Mouse (Mus musculus) left cerebral cortex, adult 2 months (tissue): ENCODE measurements around the gene Atxn1. TPM values are rescaled to one million over a fixed set of nuclear protein-coding genes. Genes with fewer than 3 reads are reported as not detected.

Source experiments
- DNase-seq, 2 experiments: peaks; one replicate each; pipeline ENCODE4 v3.0.0; 2021 to 2022; ENCODE audit warnings: low spot score in 2 of 2, mixed read lengths in 1 of 2; ENCODE audit errors: extremely low spot score in 1 of 2
- H3K27ac ChIP-seq: fragments of 200-600 bp; 2 replicates; pipeline ENCODE4 v1.8.1; 2022
- H3K4me3 ChIP-seq: fragments of 200-600 bp; 2 replicates; pipeline ENCODE4 v1.8.1; 2022
- CTCF ChIP-seq: fragments of 200-600 bp; IDR thresholded peaks from 2 replicates; pipeline ENCODE4 v1.8.1; 2022; ENCODE audit warnings: antibody characterized with exemption, mild to moderate bottlenecking, moderate library complexity
- intact Hi-C: fragments of 180-260 bp; cut with DNase I; formaldehyde crosslinking; loops from one replicate; pipeline ENCODE4 v1.15.1; 2025
- total RNA-seq, 2 experiments: library from RNA; stranded (reverse); gene quantifications; 2 replicates each; pipeline ENCODE4 v1.2.3; 2021

Atxn1 gene
- total RNA-seq, 2 experiments from 2014 or later, result 152 to 197 TPM

DNA sequence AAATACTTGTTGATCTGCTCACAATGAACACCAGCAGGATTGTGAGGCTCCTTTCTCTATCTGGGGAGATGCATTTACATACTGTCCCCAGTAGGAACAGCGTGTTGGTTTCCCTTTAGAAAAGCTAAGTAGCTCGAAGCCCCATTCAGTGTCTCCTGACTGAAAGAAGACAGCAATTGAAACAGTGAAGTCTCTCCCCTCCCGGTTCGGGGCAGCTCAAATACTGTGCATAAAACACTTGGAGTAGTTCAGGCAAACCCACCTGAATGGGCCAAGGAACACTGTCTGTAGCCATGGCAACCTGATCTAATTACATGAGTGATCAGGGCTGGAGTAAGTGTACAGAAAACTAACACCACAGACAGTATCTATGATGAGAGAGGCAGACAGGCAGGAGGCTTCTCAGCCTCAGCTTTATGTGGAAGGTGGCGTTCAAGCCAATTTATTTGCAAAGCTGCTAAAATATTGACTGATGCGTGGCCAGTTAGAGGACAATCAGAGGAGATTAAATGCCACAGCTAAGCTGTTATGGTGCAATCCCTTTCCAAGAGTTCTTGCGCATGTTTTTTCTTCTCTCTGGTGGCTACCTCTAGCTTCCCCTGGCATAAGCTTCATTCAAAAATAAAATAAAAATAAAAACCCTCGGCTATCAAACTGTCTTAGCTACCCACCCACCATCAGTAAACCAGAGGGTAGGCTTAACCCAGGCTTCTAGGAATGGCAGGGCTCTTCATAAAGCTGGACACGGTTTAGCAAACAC is 2.8 kb downstream of the Atxn1 start:
- peak; percentile 37 for TF ChIP-seq CTCF
- intact Hi-C loops, result loop anchor here (5.0 kb wide), 3 partner anchors 90 to 425 kb away; no protein-coding TSS in a partner anchor
- Histone ChIP-seq H3K27ac (peak overlapping the region; percentile 99), H3K4me3 (peak overlapping the region; percentile 67)
- no peak for DNase-seq

DNA sequence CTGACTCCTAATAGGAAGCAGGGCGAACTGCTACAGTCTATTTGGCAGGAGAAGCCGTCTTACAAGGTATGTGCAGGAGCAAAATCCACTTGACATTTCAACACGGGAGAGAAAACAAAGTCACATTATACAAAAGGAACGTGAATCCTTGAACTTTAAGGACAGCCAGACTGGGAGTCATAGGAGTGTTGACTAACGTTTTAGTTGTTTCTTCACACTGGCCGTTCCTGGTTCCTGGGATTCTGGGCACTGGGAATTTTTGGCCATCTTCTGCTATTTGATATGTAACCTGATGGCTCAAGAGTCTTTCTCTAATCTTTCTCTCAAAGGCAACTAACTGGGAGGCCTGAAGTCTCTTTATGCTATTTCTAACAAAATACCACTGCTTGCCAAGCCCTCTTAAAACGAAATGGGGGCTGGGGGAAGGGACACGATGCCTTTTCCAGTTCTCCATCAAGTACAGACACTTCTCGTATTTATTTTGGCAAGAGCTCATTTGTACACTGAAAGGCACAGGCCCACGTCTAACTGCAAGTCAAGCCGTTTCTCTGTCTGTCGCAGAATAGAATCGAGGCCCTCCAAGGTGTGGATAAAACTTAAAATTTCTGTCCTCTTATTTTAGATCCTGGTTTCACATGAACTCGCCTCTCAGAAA is 4.4 kb downstream of the Atxn1 start:
- Histone ChIP-seq H3K4me3 (peak overlapping the region; percentile 67), H3K27ac (no peak overlapping the region)
- intact Hi-C loops, result loop anchor here (5.0 kb wide), 3 partner anchors 88 to 423 kb away; no protein-coding TSS in a partner anchor
- no peak for DNase-seq
- no peak for TF ChIP-seq CTCF

DNA sequence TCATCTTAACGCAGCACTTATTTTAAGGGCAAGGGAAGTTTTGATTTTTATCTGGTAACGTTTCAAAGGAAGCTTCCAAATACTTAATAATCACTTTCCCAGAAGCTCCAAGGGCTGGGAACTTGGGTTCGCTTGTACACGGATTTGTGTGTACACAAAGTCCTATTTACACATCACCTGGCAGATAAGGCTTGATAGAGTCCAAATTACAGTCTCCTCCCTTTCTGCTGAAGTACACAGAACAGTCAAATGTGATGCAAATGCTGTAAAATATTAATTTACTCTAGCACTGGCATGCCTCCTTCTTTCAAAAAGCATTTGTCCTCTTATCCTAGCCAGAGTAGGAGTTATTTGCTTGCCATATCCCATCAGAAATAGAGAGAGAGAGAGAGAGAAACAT is 6.5 kb downstream of the Atxn1 start:
- Histone ChIP-seq H3K4me3 (no peak overlapping the region), H3K27ac (no peak overlapping the region)
- intact Hi-C loops, result loop anchor here (5.0 kb wide), 1 partner anchor 784 kb away; no protein-coding TSS in a partner anchor
- no peak for TF ChIP-seq CTCF
- DNase-seq, result no peak

DNA sequence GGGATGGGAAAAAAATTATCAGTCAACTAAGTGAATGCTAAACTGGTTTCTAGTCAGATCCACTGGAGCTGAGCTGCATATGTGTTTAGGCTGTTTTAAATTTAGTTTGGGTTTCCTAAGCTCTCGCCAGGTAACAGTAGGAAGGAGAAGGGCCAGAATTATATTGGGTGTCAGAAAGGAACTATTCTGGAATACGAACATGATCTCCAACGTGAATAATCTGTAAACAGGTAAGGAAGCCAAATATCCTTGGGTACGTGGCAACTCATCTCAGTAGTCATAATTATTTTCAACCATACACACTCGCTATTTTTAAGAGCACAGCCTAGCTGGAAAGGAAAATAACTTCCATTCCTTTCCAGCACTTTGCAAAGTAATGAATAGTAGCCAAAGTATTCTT is 7.2 kb downstream of the Atxn1 start:
- no peak for DNase-seq
- TF ChIP-seq CTCF, result no peak
- H3K4me3 ChIP-seq, result no peak overlapping the region
- no peak overlapping the region for H3K27ac ChIP-seq
- intact Hi-C loops, result loop anchor here (5.0 kb wide), 1 partner anchor 785 kb away; no protein-coding TSS in a partner anchor

DNA sequence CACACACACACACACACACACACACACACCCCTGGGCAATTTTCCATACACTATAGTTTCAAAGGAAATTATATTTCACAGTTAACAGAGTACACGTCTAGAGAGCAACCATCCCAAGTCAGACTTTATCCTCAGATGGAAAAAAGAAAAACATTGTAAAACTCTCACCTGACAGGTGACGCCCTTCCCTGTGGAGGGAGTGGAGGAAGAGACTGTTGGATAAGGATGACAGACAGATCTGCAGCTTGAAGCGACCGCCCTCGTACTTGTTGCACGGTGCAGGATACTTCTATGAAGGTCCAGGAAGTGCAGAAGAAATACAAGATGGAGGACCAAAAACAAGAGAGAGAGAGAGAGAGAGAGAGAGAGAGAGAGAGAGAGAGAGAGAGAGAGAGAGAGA is 8.5 kb downstream of the Atxn1 start:
- intact Hi-C loops, result loop anchor here (5.0 kb wide), 1 partner anchor 786 kb away; no protein-coding TSS in a partner anchor
- Histone ChIP-seq H3K27ac (no peak overlapping the region), H3K4me3 (no peak overlapping the region)
- TF ChIP-seq CTCF, result no peak
- DNase-seq, result no peak

DNA sequence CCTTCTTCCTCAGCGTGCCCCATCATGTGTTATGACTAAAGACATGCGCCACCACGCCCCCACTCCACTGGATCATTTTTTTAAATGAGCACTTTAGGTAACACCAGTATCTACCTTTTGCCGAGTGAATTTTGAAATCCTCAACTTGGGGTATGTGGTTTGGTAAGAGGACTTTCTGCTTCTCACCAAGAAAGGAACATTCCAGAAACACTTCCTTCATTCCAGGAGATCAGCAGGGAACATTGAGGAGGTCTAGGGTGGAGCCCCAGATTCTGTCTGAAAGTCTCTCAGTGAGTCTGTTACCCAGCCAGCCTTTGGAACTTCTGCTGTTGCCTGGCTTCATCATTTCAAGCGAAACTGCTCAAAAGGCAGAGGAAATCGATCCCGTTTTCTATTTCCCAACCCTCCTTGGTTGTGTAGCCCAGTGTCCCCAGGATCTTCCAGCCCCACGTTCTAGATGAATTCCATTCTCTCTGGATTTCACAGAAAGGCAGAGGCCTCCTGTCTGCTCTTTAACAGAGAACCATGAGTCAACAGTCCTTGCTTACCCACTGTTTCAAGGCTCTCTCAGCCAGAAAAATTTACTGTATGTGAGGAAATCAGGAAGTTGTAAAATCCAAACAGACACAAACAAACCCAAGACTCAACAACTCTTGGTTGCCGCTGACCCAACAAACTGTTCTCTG is 9.3 kb downstream of the Atxn1 start:
- intact Hi-C loops, result loop anchor here (5.0 kb wide), 1 partner anchor 787 kb away; no protein-coding TSS in a partner anchor
- no peak for DNase-seq
- H3K27ac ChIP-seq, result no peak overlapping the region
- TF ChIP-seq CTCF, result no peak
- no peak overlapping the region for H3K4me3 ChIP-seq

DNA sequence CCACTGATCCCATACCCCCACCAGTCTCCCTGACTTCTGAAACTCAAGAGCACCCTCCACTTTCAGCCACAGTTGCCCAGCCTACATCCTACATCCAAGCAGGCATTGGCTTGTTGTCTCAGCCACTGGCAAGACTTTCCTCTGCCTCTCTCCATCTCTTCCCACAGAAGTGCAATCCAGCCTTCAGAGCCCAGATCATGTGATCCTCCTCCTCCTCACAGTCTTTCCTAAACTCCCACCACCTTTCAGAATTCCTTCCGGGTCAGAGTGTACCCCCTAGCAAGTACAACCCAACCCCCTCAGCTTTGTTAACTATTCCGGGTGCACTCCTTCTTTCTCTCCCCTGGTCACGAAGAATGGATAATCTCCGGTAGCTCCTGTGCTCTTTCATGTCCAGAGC is 11.7 kb downstream of the Atxn1 start:
- H3K4me3 ChIP-seq, result no peak overlapping the region
- no peak for TF ChIP-seq CTCF
- intact Hi-C loops, result no loop called here
- no peak overlapping the region for H3K27ac ChIP-seq
- DNase-seq, result peak in 1 of 2 experiments; percentile 39

DNA sequence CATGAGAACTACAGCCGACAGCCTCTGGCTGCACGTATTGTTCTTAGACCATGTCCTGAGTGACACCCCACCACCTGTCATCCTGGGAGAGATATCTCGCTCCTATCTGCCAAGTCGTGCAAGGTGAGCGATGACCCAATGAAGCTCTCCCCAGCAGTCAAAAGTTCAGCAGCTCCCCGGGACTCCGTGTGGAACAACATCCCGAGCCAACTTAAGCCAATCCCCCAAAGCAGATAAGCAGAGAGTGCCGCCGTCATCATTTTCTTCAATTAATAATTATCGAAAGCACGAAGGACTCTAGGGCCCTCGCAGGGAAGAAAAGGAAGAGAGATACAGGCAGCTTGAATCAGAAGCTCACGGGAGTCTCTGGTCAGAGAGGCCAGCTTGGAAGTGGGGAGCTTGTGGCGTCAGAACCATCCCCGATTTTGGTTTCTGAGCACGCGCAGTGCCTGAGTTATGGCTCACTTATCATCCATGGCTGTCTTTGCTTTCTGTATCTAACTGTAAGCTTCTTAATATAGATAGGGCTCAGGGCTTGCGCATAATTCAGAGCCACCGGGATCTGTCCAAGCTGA is 13.7 kb downstream of the Atxn1 start:
- Histone ChIP-seq H3K4me3 (no peak overlapping the region), H3K27ac (no peak overlapping the region)
- intact Hi-C loops, result no loop called here
- DNase-seq, result no peak
- no peak for TF ChIP-seq CTCF

DNA sequence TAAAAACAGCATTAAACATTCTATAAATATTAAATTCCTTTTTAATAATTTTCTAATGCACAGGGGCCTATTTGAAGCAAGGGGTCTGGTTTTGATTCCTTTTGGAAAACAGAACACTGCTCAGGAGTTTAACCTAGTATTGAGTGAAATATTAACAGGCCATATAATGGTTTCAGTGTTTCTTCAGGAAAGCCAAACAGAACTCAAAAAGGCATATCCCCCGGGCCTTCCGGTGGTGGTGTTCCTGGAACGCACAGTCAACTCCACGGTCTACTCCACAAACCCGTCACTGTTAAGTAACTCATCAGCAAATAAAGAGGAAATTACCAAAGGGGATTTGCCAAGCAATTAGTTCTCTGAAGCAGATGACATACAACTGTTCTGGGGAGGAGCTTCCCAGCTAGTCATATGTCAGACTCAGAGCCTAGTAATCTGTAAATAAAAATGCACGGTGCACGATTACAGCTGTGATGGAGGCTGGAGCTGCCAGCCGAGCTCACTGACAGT is 14.4 kb downstream of the Atxn1 start:
- Histone ChIP-seq H3K4me3 (no peak overlapping the region), H3K27ac (no peak overlapping the region)
- DNase-seq, result no peak
- TF ChIP-seq CTCF, result no peak
- intact Hi-C loops, result no loop called here

DNA sequence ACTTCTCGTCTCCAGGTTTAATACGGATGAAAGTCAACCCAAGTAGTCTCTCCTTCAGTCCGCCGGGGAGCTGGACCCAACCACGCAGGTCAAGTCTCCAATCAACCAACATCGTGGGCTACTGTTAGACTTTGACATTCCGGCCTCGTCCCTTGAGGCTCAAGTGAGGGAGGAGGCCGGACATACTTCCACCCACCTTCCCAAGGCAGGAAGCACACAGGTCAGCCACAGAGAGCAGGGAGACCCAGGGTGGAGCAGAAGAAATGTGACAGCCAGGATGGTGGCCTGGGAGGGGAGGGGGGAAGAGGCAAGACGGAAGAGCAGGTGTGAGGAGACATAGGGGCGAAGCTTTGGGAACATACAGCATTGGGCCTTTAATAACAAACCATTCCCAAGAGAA is 18.7 kb downstream of the Atxn1 start:
- H3K4me3 ChIP-seq, result no peak overlapping the region
- DNase-seq, result no peak
- intact Hi-C loops, result no loop called here
- H3K27ac ChIP-seq, result no peak overlapping the region
- no peak for TF ChIP-seq CTCF

DNA sequence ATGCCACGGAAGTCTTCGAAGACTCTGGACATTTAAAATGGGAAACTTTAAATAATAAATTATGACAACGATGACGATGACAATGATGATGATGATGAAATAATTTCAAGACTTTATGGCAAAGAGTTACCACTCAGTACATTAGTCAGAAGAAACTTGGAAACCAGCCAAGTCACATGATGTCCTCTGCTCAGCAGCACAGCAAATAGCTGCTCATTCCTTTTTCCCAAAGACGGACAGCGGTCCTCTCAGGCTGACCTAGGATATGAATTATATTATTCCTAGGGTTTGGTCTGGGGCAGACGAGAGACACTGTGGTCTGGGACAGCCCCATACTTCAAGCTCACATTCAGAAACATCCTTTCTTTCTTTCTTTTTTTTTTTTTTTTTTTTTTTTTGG is 22.5 kb downstream of the Atxn1 start:
- no peak overlapping the region for H3K4me3 ChIP-seq
- no peak for TF ChIP-seq CTCF
- DNase-seq, result no peak
- intact Hi-C loops, result no loop called here
- H3K27ac ChIP-seq, result no peak overlapping the region

DNA sequence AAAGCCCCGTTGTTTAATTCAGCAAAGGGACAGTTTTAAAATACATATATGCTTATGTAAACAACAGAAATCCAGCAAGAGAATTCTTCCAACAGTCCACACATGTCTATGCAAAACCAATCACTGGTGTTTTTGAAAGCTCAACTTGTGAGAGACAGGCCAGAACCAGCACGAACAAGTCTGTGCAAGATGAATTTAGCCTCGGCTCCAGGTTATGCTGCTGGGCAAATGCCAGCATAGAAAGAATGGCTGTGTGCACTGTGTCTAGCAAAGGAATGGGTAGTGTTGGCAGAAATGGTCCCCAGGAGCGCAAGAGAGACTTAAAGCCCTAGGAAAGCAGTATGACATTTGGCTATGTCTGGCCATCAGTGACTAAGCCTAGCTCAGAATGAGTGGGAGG is 24.1 kb downstream of the Atxn1 start:
- Histone ChIP-seq H3K27ac (no peak overlapping the region), H3K4me3 (no peak overlapping the region)
- intact Hi-C loops, result no loop called here
- DNase-seq, result no peak
- no peak for TF ChIP-seq CTCF
